Mouse (Mus musculus): ENCODE measurements at regions not wholly inside any gene's neighbourhood (a gene's known extent, or its start where the extent isn't known, plus 50 kb on each side); places are given as distances from the start of the nearest gene placed in this dataset.

GRCm38 (mm10) chr13:91377972-91378371, 82.1 kb upstream of the Ssbp2 start:
- Histone ChIP-seq H3K9me3 (ENCODE audit: control insufficient read depth, insufficient read depth, low read depth, low read length) (no peaks in the 10 kb centered on the region), H3K4me3 (ENCODE audit: insufficient read depth in 1 of 2, low read depth in 1 of 2, low read length in 2 of 2, poor library complexity in 1 of 2, severe bottlenecking in 1 of 2) (no peak overlapping the region), H3K27ac (ENCODE audit: insufficient read depth, low read depth, low read length, poor library complexity, severe bottlenecking) (no peak overlapping the region), H3K36me3 (ENCODE audit: control insufficient read depth, insufficient read depth, low read length, poor library complexity, severe bottlenecking) (no peaks in the 10 kb centered on the region), H3K4me1 (ENCODE audit: control insufficient read depth in 2 of 2, insufficient read depth in 2 of 2, low read length in 2 of 2, poor library complexity in 1 of 2) (peaks cover 1 to 4% of the 10 kb centered on the region in 2 experiments; a peak in 1 of 4 replicates), H3K9ac (ENCODE audit: insufficient read depth, low read depth, low read length, poor library complexity, severe bottlenecking) (no peak overlapping the region)
- no peak for DNase-seq (ENCODE audit: low read depth, low spot score)
- in situ Hi-C loops (cut with MboI; ENCODE audit: low sequenced_read_pairs in 2 of 2, unreplicated experiment in 2 of 2): no loop called here
- TF ChIP-seq ZNF384 (IDR thresholded peaks at IDR 0.05; ENCODE audit: low read depth, low read length): no peak
- TF ChIP-seq MAFK (IDR thresholded peaks at IDR 0.05; ENCODE audit: insufficient read depth, low read depth, low read length): no peak
- TF ChIP-seq ZC3H11A (IDR thresholded peaks at IDR 0.05; ENCODE audit: borderline replicate concordance, low read depth, low read length): no peak
- TF ChIP-seq HCFC1 (IDR thresholded peaks at IDR 0.05; ENCODE audit: borderline replicate concordance, insufficient read depth, low read length): no peak

- Histone ChIP-seq H3K4me1 (ENCODE audit: control insufficient read depth in 2 of 2, insufficient read depth in 2 of 2, low read length in 2 of 2, poor library complexity in 1 of 2) (peaks cover under 1 to 8% of the 10 kb centered on the region in 2 experiments; a peak in 1 of 4 replicates), H3K27ac (ENCODE audit: insufficient read depth, low read depth, low read length, poor library complexity, severe bottlenecking) (no peak overlapping the region), H3K4me3 (ENCODE audit: insufficient read depth in 1 of 2, low read depth in 1 of 2, low read length in 2 of 2, poor library complexity in 1 of 2, severe bottlenecking in 1 of 2) (no peak overlapping the region), H3K9me3 (ENCODE audit: control insufficient read depth, insufficient read depth, low read depth, low read length) (no peaks in the 10 kb centered on the region), H3K9ac (ENCODE audit: insufficient read depth, low read depth, low read length, poor library complexity, severe bottlenecking) (no peak overlapping the region), H3K36me3 (ENCODE audit: control insufficient read depth, insufficient read depth, low read length, poor library complexity, severe bottlenecking) (no peaks in the 10 kb centered on the region)
- DNase-seq (ENCODE audit: low read depth, low spot score): no peak
- in situ Hi-C loops (cut with MboI; ENCODE audit: low sequenced_read_pairs in 2 of 2, unreplicated experiment in 2 of 2): no loop called here
- TF ChIP-seq ZNF384 (IDR thresholded peaks at IDR 0.05; ENCODE audit: low read depth, low read length): no peak
- TF ChIP-seq ZC3H11A (IDR thresholded peaks at IDR 0.05; ENCODE audit: borderline replicate concordance, low read depth, low read length): no peak
- TF ChIP-seq CHD2 (IDR thresholded peaks at IDR 0.05; ENCODE audit: low read depth, low read length): no peak
- TF ChIP-seq MAFK (IDR thresholded peaks at IDR 0.05; ENCODE audit: insufficient read depth, low read depth, low read length): no peak
- TF ChIP-seq HCFC1 (IDR thresholded peaks at IDR 0.05; ENCODE audit: borderline replicate concordance, insufficient read depth, low read length): no peak
Measured at GRCm38 (mm10) chr13:91385393-91385792, 74.7 kb upstream of the Ssbp2 start.

GRCm38 (mm10) chr13:91387913-91388312, 72.2 kb upstream of the Ssbp2 start:
- no peak for DNase-seq (ENCODE audit: low read depth, low spot score)
- Histone ChIP-seq H3K9ac (ENCODE audit: insufficient read depth, low read depth, low read length, poor library complexity, severe bottlenecking) (no peak overlapping the region), H3K4me3 (ENCODE audit: insufficient read depth in 1 of 2, low read depth in 1 of 2, low read length in 2 of 2, poor library complexity in 1 of 2, severe bottlenecking in 1 of 2) (no peak overlapping the region), H3K4me1 (ENCODE audit: control insufficient read depth in 2 of 2, insufficient read depth in 2 of 2, low read length in 2 of 2, poor library complexity in 1 of 2) (peaks cover 0 to 5% of the 10 kb centered on the region in 2 experiments; a peak in 1 of 4 replicates), H3K27ac (ENCODE audit: insufficient read depth, low read depth, low read length, poor library complexity, severe bottlenecking) (no peak overlapping the region), H3K9me3 (ENCODE audit: control insufficient read depth, insufficient read depth, low read depth, low read length) (no peaks in the 10 kb centered on the region), H3K36me3 (ENCODE audit: control insufficient read depth, insufficient read depth, low read length, poor library complexity, severe bottlenecking) (no peaks in the 10 kb centered on the region)
- TF ChIP-seq HCFC1 (IDR thresholded peaks at IDR 0.05; ENCODE audit: borderline replicate concordance, insufficient read depth, low read length) (no peak), ZC3H11A (IDR thresholded peaks at IDR 0.05; ENCODE audit: borderline replicate concordance, low read depth, low read length) (no peak), ZNF384 (IDR thresholded peaks at IDR 0.05; ENCODE audit: low read depth, low read length) (no peak), MAFK (IDR thresholded peaks at IDR 0.05; ENCODE audit: insufficient read depth, low read depth, low read length) (no peak), CHD2 (IDR thresholded peaks at IDR 0.05; ENCODE audit: low read depth, low read length) (no peak)
- in situ Hi-C loops (cut with MboI; ENCODE audit: low sequenced_read_pairs in 2 of 2, unreplicated experiment in 2 of 2): no loop called here

GRCm38 (mm10) chr13:91403632-91404031, 56.5 kb upstream of the Ssbp2 start:
- H3K27ac ChIP-seq (ENCODE audit: insufficient read depth, low read depth, low read length, poor library complexity, severe bottlenecking): no peak overlapping the region
- in situ Hi-C loops (cut with MboI; ENCODE audit: low sequenced_read_pairs in 2 of 2, unreplicated experiment in 2 of 2): no loop called here
- no peaks in the 10 kb centered on the region for H3K4me1 ChIP-seq (ENCODE audit: control insufficient read depth in 2 of 2, insufficient read depth in 2 of 2, low read length in 2 of 2, poor library complexity in 1 of 2)
- H3K9me3 ChIP-seq (ENCODE audit: control insufficient read depth, insufficient read depth, low read depth, low read length): no peaks in the 10 kb centered on the region
- H3K9ac ChIP-seq (ENCODE audit: insufficient read depth, low read depth, low read length, poor library complexity, severe bottlenecking): no peak overlapping the region
- H3K4me3 ChIP-seq (ENCODE audit: insufficient read depth in 1 of 2, low read depth in 1 of 2, low read length in 2 of 2, poor library complexity in 1 of 2, severe bottlenecking in 1 of 2): no peak overlapping the region
- no peak for DNase-seq (ENCODE audit: low read depth, low spot score)
- H3K36me3 ChIP-seq (ENCODE audit: control insufficient read depth, insufficient read depth, low read length, poor library complexity, severe bottlenecking): no peaks in the 10 kb centered on the region
- no peak for TF ChIP-seq ZNF384 (IDR thresholded peaks at IDR 0.05; ENCODE audit: low read depth, low read length)
- TF ChIP-seq ZC3H11A (IDR thresholded peaks at IDR 0.05; ENCODE audit: borderline replicate concordance, low read depth, low read length): no peak

- TF ChIP-seq ZNF384 (IDR thresholded peaks at IDR 0.05; ENCODE audit: low read depth, low read length): no peak
- H3K4me3 ChIP-seq (ENCODE audit: insufficient read depth in 1 of 2, low read depth in 1 of 2, low read length in 2 of 2, poor library complexity in 1 of 2, severe bottlenecking in 1 of 2): no peak overlapping the region
- DNase-seq (ENCODE audit: low read depth, low spot score): no peak
- no peaks in the 10 kb centered on the region for H3K36me3 ChIP-seq (ENCODE audit: control insufficient read depth, insufficient read depth, low read length, poor library complexity, severe bottlenecking)
- in situ Hi-C loops (cut with MboI; ENCODE audit: low sequenced_read_pairs in 2 of 2, unreplicated experiment in 2 of 2): no loop called here
- H3K9me3 ChIP-seq (ENCODE audit: control insufficient read depth, insufficient read depth, low read depth, low read length): no peaks in the 10 kb centered on the region
- H3K27ac ChIP-seq (ENCODE audit: insufficient read depth, low read depth, low read length, poor library complexity, severe bottlenecking): no peak overlapping the region
- H3K9ac ChIP-seq (ENCODE audit: insufficient read depth, low read depth, low read length, poor library complexity, severe bottlenecking): no peak overlapping the region
- H3K4me1 ChIP-seq (ENCODE audit: control insufficient read depth in 2 of 2, insufficient read depth in 2 of 2, low read length in 2 of 2, poor library complexity in 1 of 2): no peaks in the 10 kb centered on the region
Measured at GRCm38 (mm10) chr13:91405027-91405426, 55.1 kb upstream of the Ssbp2 start.
